Mouse (Mus musculus): Measurements from ENCODE around the gene Slc35b3.
A peak's percentile ranks its signal among the peaks of the same experiment; 100 is the strongest.

The Slc35b3 gene

DNA sequence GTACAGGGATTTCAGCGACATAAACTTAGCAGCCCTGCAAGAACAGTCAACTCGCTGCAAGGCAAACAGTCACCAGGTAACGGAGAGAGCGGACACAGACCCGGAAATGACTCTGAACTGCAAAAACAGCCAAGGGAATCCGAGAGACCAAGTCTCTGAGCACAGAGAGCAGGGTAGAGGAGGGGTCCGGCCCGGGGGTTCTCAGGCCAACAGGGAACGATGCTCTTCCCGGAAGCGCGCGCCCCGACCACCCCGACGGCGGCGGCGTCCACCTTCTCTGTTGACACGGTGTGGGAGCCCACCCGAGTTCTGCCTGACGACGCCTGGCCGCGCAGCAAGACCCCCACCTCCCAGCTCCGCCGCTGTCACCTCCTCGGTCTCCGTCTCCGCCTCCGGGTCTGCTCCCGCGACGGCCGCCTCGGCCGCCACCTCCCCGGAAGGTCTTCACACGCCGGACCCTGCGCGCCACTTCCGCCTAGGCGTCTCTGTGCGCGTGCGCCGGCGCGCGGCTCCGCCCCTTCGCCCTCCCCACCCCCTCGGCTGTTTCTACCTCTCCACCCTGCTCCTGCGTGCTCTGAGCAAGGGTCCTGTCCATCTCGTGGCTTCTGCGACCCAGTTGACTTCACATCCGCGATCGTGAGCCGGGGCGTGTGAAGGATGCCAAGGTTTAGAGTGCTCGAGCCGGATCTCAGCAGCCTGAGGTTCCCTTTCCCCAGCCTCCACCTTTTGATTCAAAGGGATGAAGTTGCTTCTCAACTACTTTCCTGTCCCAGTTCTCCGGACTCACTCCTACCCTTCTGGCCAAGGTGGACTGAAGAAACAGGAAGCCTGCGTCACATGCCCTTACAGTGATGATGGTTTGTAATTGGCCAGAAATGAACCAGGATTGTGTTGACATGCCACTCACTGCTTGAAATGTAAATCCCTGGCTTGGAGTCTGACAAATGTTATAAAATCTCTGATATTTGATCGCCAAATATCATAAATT lies at the start of gene Slc35b3:
TSS of gene Slc35b3 (minus strand) at position 813 of the 988 bp plus-strand sequence.
- peak; percentile 77 for DNase-seq

DNA sequence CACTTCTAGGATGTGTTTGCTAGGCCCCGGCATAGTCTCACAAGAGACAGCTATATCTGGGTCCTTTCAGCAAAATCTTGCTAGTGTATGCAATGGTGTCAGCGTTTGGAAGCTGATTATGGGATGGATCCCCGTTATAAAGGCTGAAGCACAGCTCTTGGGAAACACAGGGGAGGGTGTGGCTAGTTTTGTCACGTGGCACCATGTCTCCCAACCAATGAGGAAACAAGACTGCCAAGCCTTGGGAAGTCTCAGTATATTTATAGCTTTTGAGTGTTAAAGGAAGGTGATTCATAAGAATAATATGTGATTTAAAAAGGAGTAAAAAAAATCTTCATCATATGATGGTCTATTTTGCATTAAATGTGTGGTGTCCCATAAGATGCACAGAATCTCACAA lies 49.6 kb upstream of the Slc35b3 start:
- no peak for DNase-seq

DNA sequence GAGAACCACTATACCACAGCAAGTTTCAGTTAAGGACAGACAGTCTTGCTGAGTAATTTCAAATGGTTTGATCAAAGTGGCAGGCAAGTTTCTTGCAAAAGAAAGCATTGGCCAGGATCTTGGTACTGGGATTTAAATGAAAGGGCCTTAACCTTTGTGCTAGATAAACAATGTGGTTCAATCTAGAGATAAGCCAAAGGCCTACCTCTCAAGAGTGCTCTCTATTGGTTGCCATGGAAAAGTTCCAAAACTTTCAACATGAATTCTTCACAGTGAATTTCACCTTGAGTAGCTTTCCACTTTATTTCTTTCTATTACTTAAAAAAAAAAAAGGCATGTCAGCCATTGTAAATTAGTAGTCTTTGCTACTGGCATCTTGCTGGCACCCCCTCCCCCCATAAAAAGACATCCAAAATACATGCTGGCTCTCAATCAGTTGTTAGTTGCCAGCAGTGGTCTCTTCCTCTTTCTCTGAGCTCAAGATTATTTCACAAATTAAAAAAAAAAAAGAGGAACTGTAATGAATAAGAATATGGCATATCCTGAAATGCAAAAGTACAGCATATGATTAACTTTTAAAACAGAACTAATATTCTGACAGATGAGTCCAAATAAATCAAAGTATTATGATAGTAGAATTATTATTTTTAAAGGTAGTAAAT lies 42.6 kb upstream of the Slc35b3 start:
- no peak for DNase-seq

DNA sequence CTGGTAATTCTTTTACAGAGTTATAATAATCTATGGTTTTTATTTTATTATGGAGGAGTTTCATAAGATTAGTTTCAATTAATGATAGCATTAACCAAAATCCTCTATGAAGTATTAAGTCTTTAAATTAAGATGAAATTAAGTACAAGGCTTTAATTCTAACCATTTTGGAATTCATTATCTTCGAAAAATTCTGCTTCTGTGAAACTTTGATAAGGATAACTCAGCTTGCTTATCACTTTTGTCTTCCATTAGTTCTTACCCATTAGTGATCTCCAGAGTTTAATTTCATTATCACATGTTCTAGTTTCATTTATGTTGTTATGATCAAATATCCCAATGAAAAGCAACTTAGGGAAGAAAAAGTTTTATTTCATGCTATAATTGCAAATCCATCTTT lies 41.7 kb upstream of the Slc35b3 start:
- DNase-seq, result no peak

DNA sequence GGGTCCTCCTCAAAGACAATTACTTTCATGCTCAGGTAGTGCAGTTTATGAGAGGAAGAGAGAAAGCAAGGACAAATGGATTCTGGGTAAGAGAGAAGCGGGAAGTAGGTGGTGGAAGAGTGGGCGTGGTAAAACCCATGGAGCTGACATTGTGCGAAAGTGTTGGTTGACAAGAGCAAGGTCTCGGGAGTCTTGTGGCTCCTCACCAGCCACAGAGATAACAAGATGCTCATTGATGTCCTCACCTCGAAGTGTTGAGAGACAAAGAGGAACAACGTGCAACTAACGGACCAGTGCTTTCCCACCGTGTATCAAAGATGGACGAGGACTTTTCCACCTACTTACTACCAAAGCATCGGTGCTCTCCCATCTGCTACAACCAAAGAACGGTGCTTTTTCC lies 40.8 kb upstream of the Slc35b3 start:
- DNase-seq, result no peak

DNA sequence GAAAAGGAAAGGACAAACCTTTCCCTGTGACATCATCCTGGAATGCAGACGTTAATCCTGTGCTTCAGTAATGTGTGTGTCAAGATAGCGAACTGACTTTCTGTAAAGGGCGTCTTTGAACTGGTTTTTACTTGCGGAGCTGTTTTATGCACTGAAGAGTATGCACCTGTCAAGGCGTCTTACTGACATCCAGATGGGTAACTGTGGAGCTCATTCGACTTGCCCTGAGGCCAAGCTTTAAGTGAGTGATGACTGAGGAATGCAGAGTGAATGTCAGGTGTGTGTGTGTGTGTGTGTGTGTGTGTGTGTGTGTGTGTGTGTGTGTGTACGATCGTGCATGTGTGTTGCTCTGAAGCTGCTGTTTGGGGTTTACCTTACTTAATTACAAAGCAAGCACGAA lies 38.3 kb upstream of the Slc35b3 start:
- DNase-seq, result no peak

DNA sequence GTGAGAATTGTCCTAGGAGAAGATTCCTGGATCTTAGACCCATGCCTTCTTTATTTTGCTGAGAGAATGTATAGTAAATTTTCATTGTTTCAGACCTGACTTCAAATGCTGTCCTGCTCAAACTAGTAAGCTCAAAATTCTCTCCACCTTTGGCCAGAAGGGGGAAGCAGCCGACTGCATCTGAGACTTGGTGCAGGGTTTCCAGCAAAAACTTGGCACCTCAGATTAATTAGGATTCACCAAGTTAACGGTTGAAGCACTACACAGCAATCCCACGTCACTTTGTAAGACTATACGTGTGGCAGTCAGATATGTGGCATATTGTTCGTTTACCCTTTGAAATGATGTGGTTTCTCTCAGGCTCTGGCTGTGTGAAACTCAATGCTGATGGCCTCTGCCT lies 31.9 kb upstream of the Slc35b3 start:
- DNase-seq, result peak; percentile 35

DNA sequence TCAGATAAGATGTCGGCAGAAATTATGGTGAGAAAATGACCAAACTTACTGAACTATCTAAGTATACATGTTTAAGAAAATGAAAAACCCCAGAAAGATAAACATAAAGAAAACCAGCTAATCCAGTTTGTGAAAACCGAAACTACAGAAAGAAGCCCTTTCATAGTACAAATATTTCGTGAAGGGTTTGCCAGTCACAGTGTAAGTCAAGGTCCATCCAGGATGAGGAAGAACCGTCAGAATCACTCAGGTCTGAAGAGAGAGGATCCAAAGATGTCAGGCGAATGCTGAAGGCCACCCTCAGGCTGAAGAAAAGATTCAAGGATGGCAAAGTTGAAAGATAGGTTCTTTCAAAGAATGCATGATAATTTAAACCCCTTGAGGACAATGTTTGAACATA lies 23.1 kb upstream of the Slc35b3 start:
- no peak for DNase-seq

DNA sequence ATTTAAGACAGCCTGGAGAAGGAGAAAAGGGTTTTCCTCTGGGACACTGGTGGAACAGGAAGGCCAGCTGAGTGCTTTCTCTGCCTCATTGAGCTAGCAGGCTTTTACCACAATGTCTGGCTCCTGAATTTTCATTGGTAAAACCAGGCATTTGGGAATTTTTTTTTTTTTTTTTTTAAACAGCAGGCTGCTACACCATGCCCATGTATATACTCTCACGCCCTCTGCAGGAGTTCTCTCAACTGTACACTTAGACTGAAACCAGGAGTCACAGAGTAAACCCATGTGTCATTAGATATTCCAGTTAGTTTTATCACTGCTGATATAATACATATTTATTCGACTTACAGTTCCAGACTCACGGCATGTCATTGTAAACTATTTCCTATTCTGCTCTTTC lies 20.2 kb upstream of the Slc35b3 start:
- DNase-seq, result no peak

DNA sequence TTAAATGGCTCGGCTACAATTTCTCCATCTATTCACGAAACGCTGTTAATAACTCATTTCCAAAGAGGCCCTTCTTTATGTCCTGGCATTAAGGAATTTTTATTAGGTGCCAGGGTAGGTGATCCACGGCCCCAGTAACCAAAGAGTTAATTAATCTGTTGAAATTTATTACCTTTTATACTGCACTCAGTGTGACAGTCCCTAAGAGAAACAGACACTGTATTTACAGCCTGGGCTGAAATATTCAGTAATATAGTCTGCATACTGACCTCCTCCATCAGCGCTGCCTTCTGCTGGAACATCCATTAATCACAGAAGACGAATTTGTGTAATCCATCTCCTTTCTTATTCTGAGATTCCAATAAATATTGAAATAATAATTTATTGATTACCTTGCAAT lies 16.3 kb upstream of the Slc35b3 start:
- no peak for DNase-seq

DNA sequence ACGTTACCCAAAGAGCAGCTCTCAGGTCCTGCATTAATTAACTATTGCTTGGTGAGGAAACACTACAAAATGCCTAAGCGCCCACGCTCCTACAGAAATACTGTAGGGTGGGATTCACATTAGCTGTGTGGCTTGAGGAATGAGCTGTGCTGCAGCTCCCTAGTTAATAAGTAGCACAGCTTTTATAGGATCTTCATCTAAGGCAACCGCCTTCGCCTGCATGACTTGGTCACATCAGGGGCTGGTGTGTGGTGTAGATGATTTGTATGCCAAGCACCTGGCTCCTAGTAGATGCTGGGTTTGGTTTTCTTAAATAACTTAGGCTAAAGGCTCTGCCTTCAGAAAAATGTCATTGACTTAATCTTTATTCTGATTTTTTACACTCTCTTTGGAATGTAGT lies 15.2 kb upstream of the Slc35b3 start:
- DNase-seq, result no peak

DNA sequence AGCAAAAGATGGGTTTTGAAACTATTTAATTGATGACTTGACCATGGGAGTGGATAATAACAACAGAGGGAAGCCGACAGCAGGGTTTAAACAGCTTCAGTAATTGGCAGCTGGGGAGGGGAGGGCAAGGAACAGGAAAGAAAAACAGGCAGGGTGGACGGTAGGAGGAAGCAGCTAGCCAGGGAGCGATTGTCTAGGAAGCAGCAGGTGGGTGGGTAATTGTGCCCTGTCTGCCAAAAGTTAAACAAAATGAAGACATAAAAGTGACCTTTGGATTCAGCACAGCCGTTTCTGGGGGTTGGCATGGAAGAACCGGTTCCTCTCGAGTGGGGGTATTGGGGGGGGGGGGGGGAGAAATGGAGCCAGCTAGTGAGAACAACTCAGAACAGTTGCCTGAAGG lies 11.9 kb upstream of the Slc35b3 start:
- no peak for DNase-seq

DNA sequence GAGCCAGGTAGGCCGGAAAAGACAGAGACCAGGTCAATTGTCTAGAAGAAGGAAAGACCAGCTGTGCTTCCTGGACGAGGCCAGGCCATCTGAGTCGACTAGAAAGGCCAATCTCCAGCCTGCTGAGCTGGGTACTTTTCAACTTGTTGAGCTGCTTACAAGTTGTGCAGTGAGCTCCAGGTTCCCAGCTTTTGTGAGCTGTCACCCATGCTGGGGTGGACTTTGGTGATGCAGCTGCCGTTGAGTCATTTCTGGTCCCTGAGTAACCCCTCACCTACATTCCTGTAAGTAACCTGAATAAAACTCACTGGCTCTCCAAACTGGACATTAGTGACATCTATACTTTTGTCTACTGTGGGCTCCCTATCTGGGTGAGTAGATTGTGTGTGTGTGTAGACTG lies 10.4 kb upstream of the Slc35b3 start:
- no peak for DNase-seq

DNA sequence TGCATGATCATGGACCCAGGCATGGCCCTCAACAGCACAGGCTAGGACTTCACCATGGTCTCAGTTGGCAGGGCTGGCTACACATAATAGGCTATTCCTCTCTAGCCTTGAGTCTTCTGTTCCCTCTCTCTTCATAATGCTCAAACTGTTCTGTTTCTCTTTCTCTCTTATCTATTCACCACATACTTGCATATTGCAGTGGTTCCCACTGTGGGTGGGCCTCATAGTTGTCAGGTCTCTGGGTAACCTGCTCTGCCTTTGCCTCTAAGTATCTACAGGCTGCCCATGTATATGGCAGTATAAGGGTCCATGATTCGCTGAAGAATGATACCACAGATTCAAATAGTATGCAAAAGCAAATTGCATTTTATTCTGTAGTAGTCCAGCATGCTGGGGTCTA lies 6.8 kb upstream of the Slc35b3 start:
- no peak for DNase-seq

DNA sequence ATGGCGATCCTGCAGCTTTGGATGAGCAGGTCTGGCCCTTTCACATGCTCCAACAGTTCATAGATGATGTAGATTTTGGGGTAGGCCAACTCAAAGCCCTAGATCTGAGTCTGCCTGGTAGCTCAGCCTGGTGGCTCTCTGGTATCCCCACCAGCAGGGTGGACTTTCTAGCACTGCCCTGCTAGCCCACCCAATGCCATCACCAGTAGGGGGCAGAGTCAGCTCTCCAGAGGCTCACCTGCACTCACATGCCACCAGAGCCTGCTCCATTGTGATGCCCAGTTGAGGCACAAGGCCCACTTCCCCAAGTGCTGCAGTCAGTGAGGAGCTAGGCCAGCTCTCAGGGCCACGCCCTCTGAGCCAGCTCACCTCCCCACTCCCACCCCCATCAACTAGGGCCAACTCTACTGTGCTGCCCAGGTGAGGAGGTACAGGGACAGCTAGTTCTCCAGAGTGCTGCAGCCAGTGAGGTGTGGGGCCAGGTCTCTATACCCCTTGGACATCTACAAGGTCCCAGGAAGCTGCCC lies 6.3 kb upstream of the Slc35b3 start:
- DNase-seq, result no peak

DNA sequence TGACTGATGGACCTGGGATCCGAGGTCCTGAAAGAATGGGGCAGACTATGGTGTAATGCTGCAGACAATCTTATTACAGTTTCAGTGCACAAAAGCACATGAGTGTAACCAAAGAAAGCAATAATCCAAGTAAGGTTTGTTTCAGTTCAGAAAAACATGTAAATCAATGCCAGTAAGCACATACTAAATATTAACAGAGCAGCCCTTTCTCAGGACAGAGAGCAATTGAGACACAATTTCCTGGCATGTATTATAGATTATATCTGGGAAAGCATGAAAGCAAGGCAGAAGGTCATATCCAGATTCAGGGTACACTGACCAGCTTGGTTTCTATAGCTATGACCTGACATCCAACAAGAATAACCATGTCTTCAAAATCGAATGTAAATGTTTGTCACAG lies 2.1 kb upstream of the Slc35b3 start:
- DNase-seq, result no peak

DNA sequence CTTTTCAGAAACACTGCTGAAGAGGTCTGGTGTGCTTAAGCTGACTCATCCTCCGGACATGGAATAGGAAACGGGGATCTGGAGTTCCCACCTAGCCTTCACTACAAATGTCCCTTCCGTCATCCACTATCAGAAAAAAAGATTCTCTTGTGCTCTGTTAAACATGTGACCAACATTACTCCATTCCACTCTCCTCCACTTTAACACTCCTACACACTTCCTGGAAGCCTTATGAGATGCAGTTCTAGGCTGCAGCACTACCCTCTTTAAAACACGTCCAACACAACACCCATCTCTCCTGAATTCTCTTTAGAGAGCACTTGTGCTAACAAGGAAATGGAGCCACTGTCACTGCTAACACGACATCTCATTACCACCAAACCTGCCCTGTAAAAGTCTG lies 2.6 kb downstream of the Slc35b3 start:
- DNase-seq, result no peak

DNA sequence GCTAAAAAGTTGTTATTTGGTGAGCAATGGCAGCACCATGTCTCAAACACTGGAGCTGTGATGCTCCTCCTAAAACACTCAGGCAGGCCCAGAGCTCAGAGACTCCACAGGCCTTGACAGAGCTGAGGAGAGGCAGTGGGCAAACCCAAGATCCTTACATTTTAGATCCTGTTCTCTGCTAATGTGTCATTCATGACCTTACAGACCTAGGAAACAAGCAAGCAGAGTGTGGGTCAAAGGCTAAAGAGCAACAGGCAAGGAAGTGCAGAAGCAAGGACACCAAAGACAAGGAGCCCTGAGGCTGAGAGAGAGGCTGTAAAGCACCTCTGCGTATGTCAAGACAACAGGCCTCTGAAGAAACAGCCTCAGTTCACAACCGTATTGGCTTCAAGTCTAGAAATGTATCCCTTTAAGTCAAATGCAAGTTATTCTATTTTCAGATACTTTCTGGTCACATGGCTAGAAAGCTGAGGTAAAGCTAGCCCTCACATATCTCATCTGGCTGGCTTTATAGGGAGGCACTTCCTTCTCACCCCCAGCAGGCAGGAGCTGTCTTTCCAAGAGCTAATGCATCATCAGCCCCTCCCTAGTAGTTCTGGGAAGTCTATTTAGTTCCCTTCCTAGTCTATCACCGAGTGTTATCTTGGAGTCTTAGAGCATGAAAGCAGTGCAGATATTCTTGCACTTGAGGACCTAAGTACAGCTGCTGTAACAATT lies 14.2 kb downstream of the Slc35b3 start:
- no peak for DNase-seq

DNA sequence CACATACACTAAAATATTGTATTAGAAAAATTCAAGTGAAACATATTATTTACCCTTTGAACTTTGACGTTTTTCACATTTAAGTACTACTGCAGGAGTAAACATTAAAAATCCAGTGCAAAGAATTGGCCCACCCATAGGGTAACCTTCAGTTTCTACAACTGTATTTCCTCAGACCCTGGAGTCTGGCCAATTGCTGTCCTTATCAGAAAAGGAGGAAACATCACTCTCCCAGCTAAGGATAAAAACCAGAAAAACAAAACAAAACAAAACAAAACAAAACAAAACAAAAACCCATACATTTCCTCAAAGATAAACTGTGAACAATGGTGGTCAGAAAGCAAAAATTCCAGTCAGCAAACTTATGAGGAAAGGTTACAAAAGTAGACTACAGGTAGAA lies 14.9 kb downstream of the Slc35b3 start:
- DNase-seq, result no peak

DNA sequence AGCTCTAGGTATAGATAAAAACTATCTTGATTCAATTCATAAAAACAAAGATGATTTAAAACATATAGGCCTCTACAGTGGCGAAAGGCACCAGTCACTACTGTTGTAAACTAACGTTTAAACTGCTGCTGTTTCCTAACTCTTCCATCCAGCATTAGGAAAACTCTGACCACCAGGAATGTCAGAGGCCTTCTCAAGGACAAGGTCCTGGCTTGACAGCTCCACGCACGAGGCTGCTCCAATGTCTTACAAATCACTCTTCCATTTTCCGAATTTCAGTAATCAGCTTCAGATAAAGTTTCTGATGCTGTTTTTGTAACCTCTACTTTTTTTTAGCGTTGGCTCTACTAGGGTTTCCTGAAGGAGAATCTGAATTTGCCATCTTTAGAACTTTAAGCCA lies 15.7 kb downstream of the Slc35b3 start:
- DNase-seq, result no peak

DNA sequence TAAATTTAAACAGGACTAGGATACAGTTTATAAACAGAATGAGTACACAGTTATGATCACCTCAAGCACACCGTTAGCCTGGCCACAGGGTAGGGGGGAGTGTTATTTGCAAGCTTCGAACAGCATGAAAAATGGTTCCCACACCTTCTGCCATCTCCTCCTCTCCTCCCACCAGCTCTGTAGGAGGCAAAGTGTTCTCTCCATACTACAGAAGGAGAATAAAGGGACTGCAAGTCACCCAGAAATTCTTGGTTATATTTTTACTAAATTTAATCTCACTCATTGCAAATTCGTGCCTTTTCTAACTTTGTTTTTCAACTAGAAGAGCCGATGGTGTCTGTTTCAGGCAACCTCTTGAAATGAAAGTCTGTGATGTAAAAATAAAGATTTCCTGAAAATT lies 18.9 kb downstream of the Slc35b3 start:
- DNase-seq, result no peak

DNA sequence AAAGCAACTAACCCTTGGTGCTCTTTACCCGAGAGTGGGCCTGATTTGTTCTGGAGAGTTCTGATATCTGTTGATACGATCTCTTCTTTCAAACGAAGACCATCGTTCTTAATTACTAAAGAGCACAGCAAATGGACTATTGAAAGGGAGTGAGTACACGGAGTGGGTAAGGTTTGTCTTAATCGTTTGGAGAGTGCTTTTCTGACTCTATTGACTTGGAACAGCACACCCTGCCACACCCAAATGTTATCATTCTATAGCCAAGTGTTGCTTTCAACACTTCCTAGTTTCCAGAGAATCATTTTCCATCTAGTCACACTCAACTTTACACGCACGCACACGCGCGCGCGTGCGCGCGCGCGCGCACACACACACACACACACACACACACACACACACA lies 19.4 kb downstream of the Slc35b3 start:
- no peak for DNase-seq

DNA sequence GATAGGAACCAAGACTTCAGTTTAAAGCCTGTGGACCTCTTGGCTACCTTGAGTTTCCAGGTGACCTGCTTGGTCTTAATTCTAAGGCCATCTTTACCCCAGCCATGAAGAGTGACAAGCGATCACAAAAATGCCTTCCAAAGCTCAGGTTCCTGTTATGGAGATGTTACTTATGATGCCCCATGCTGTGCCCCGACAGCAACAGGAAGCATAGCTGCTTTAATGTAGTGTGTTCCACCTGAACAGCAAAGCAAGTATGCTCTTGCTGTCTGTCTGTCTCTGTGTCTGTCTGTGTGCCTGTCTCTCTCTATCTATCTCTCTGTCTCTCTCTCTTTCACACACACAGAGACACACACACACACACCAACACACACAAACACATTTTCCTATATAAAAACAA lies 22.2 kb downstream of the Slc35b3 start:
- no peak for DNase-seq
